Mouse (Mus musculus) hindbrain, embryonic 12.5 days (tissue): ENCODE data around the gene St6galnac6. TPM values are rescaled to one million over a fixed set of nuclear protein-coding genes. Genes with fewer than 3 reads are reported as not detected.

Experiments used
- ATAC-seq: fragments of 200-750 bp; cut with Nextera tagmentation; 2 replicates; pipeline ENCODE4 v1.8.0; 2017; ENCODE audit warnings: moderate TSS enrichment; ENCODE audit not compliant: low FRiP score
- H3K27ac ChIP-seq: fragments of 300-500 bp; sonication (generic); 2 replicates; pipeline ENCODE4 v1.5.1; 2016; ENCODE audit warnings: mild to moderate bottlenecking
- H3K27me3 ChIP-seq: fragments of 300-500 bp; sonication (generic); 2 replicates; pipeline ENCODE4 v1.6.1; 2016; ENCODE audit warnings: mild to moderate bottlenecking
- H3K36me3 ChIP-seq: fragments of 300-500 bp; sonication (generic); 2 replicates; pipeline ENCODE4 v1.6.1; 2016; ENCODE audit warnings: mild to moderate bottlenecking
- H3K4me1 ChIP-seq: fragments of 300-500 bp; sonication (generic); 2 replicates; pipeline ENCODE4 v1.6.1; 2016
- H3K4me2 ChIP-seq: fragments of 300-500 bp; sonication (generic); replicated peaks from 2 replicates; pipeline ENCODE4 v1.6.1; 2016; ENCODE audit warnings: mild to moderate bottlenecking
- H3K4me3 ChIP-seq: fragments of 300-500 bp; sonication (generic); 2 replicates; pipeline ENCODE4 v1.5.1; 2016; ENCODE audit warnings: mild to moderate bottlenecking
- H3K9ac ChIP-seq: fragments of 300-500 bp; sonication (generic); 2 replicates; pipeline ENCODE4 v1.6.1; 2016; ENCODE audit warnings: mild to moderate bottlenecking, moderate library complexity
- H3K9me3 ChIP-seq: fragments of 300-500 bp; sonication (generic); replicated peaks from 2 replicates; pipeline ENCODE4 v1.6.1; 2016; ENCODE audit warnings: mild to moderate bottlenecking
- WGBS: fragments of 180-500 bp; shearing (Covaris S2); methylation state at CpG from one replicate; pipeline ENCODE4 v1.1.7; 2016; 5-methylcytosine and 5-hydroxymethylcytosine counted together
- polyA plus RNA-seq: library from polyadenylated mRNA; unstranded; fragments of >200 nt; fragmentation: Nextera tagmentation; extraction: Ambion mirVana; gene quantifications from 2 replicates; pipeline ENCODE4 v1.2.1, GENCODE M21; 2016

St6galnac6 gene
- 13.5 and 14.3 TPM in 2 replicates for polyA plus RNA-seq

- 95% methylated on average over 3 of the region's 3 CpGs for WGBS
Measured at GRCm38 (mm10) chr2:32599409-32599808, at the start of gene St6galnac6. Gene St6galnac6, plus strand, starts transcription at chr2:32599709.

GRCm38 (mm10) chr2:32549764-32550163 lies 49.7 kb upstream of the St6galnac6 start:
- WGBS, result 76% methylated on average over 6 of the region's 6 CpGs

More at GRCm38 (mm10) chr2:32599409-32599808, at the start of gene St6galnac6:
- H3K36me3 ChIP-seq, result peaks cover 12% of the 10 kb centered on the region; the same call in 1 of the 2 replicates
- H3K4me3 ChIP-seq, result no peak within 1 kb of the TSS
- no peak within 1 kb of the TSS for H3K9ac ChIP-seq
- no peaks in the 10 kb centered on the region for H3K27me3 ChIP-seq
- no peak for ATAC-seq
- peaks cover 6% of the 10 kb centered on the region; the same call in 1 of the 2 replicates for H3K4me1 ChIP-seq
- H3K27ac ChIP-seq, result no peak within 1 kb of the TSS
- H3K9me3 ChIP-seq, result no peaks in the 10 kb centered on the region
- H3K4me2 ChIP-seq, result no peak within 1 kb of the TSS

GRCm38 (mm10) chr2:32551236-32551635 lies 48.3 kb upstream of the St6galnac6 start:
- 85% methylated on average over 5 of the region's 5 CpGs for WGBS

More at GRCm38 (mm10) chr2:32549764-32550163, 49.7 kb upstream of the St6galnac6 start:
- peaks cover 25% of the 10 kb centered on the region for H3K4me1 ChIP-seq
- H3K4me3 ChIP-seq, result no peak overlapping the region
- H3K9ac ChIP-seq, result no peak overlapping the region
- no peaks in the 10 kb centered on the region for H3K27me3 ChIP-seq
- H3K4me2 ChIP-seq, result no peak overlapping the region
- no peak overlapping the region for H3K27ac ChIP-seq
- no peaks in the 10 kb centered on the region for H3K36me3 ChIP-seq
- no peaks in the 10 kb centered on the region for H3K9me3 ChIP-seq
- ATAC-seq, result no peak

GRCm38 (mm10) chr2:32553592-32554148 lies 45.8 kb upstream of the St6galnac6 start:
- no peaks in the 10 kb centered on the region for H3K9me3 ChIP-seq
- no peaks in the 10 kb centered on the region for H3K27me3 ChIP-seq
- no peak overlapping the region for H3K4me3 ChIP-seq
- H3K9ac ChIP-seq, result no peak overlapping the region
- H3K27ac ChIP-seq, result no peak overlapping the region
- no peak for ATAC-seq
- no peaks in the 10 kb centered on the region for H3K36me3 ChIP-seq
- 85% methylated on average over 7 of the region's 7 CpGs for WGBS
- H3K4me2 ChIP-seq, result no peak overlapping the region
- peaks cover 62% of the 10 kb centered on the region for H3K4me1 ChIP-seq

More at GRCm38 (mm10) chr2:32551236-32551635, 48.3 kb upstream of the St6galnac6 start:
- ATAC-seq, result no peak
- no peaks in the 10 kb centered on the region for H3K36me3 ChIP-seq
- no peak overlapping the region for H3K4me2 ChIP-seq
- no peak overlapping the region for H3K27ac ChIP-seq
- H3K27me3 ChIP-seq, result no peaks in the 10 kb centered on the region
- H3K9me3 ChIP-seq, result no peaks in the 10 kb centered on the region
- no peak overlapping the region for H3K4me3 ChIP-seq
- peaks cover 39% of the 10 kb centered on the region for H3K4me1 ChIP-seq
- no peak overlapping the region for H3K9ac ChIP-seq

GRCm38 (mm10) chr2:32555484-32555883 lies 44.0 kb upstream of the St6galnac6 start:
- Histone ChIP-seq H3K4me2 (no peak overlapping the region), H3K9me3 (no peaks in the 10 kb centered on the region), H3K4me1 (peaks cover 68% of the 10 kb centered on the region), H3K27me3 (no peaks in the 10 kb centered on the region), H3K27ac (peak overlapping the region; percentile 72), H3K4me3 (no peak overlapping the region), H3K9ac (no peak overlapping the region), H3K36me3 (no peaks in the 10 kb centered on the region)
- no peak for ATAC-seq
- WGBS, result 32% methylated on average over 4 of the region's 4 CpGs

GRCm38 (mm10) chr2:32556019-32556418 lies 43.5 kb upstream of the St6galnac6 start:
- Histone ChIP-seq H3K27ac (peak overlapping the region; percentile 72), H3K9ac (no peak overlapping the region)
- no peak for ATAC-seq

GRCm38 (mm10) chr2:32559570-32559969 lies 39.9 kb upstream of the St6galnac6 start:
- 15% methylated on average over 5 of the region's 5 CpGs for WGBS
- Histone ChIP-seq H3K4me3 (no peak overlapping the region), H3K4me2 (peak overlapping the region; percentile 9)

More at GRCm38 (mm10) chr2:32556019-32556418, 43.5 kb upstream of the St6galnac6 start:
- H3K9me3 ChIP-seq, result no peaks in the 10 kb centered on the region
- no peaks in the 10 kb centered on the region for H3K36me3 ChIP-seq
- H3K27me3 ChIP-seq, result no peaks in the 10 kb centered on the region
- 80% methylated on average over 7 of the region's 7 CpGs for WGBS
- no peak overlapping the region for H3K4me2 ChIP-seq
- H3K4me1 ChIP-seq, result peaks cover 66% of the 10 kb centered on the region
- no peak overlapping the region for H3K4me3 ChIP-seq

GRCm38 (mm10) chr2:32566536-32567063 lies 32.9 kb upstream of the St6galnac6 start:
- Histone ChIP-seq H3K4me2 (no peak overlapping the region), H3K4me3 (no peak overlapping the region), H3K27ac (no peak overlapping the region), H3K27me3 (no peaks in the 10 kb centered on the region), H3K9me3 (no peaks in the 10 kb centered on the region), H3K4me1 (peaks cover 9% of the 10 kb centered on the region), H3K36me3 (peaks cover 65% of the 10 kb centered on the region), H3K9ac (no peak overlapping the region)
- WGBS, result 41% methylated on average over 4 of the region's 4 CpGs
- no peak for ATAC-seq

More at GRCm38 (mm10) chr2:32559570-32559969, 39.9 kb upstream of the St6galnac6 start:
- H3K27ac ChIP-seq, result peak overlapping the region; percentile 88
- H3K9ac ChIP-seq, result 0 out of 2 replicates have a peak overlapping the region, but pooled peaks have one; percentile 2
- H3K4me1 ChIP-seq, result peaks cover 57% of the 10 kb centered on the region
- peak; percentile 88 for ATAC-seq
- H3K9me3 ChIP-seq, result no peaks in the 10 kb centered on the region
- peaks cover 25% of the 10 kb centered on the region for H3K36me3 ChIP-seq
- H3K27me3 ChIP-seq, result no peaks in the 10 kb centered on the region

GRCm38 (mm10) chr2:32568149-32568548 lies 31.4 kb upstream of the St6galnac6 start:
- H3K27ac ChIP-seq, result no peak overlapping the region
- H3K9me3 ChIP-seq, result no peaks in the 10 kb centered on the region
- 83% methylated on average over 5 of the region's 5 CpGs for WGBS
- H3K4me1 ChIP-seq, result peaks cover 18% of the 10 kb centered on the region
- no peak overlapping the region for H3K4me3 ChIP-seq
- no peak overlapping the region for H3K4me2 ChIP-seq
- no peak overlapping the region for H3K9ac ChIP-seq
- no peak for ATAC-seq
- H3K27me3 ChIP-seq, result no peaks in the 10 kb centered on the region
- peaks cover 61% of the 10 kb centered on the region for H3K36me3 ChIP-seq

GRCm38 (mm10) chr2:32568941-32569340 lies 30.6 kb upstream of the St6galnac6 start:
- ATAC-seq, result no peak
- Histone ChIP-seq H3K27ac (no peak overlapping the region), H3K27me3 (no peaks in the 10 kb centered on the region), H3K4me3 (no peak overlapping the region), H3K4me1 (peaks cover 18% of the 10 kb centered on the region), H3K9ac (no peak overlapping the region), H3K9me3 (no peaks in the 10 kb centered on the region), H3K4me2 (no peak overlapping the region), H3K36me3 (peaks cover 57% of the 10 kb centered on the region)
- 97% methylated on average over 3 of the region's 3 CpGs for WGBS

- peak within 1 kb of the TSS; percentile 49 for H3K27ac ChIP-seq
- peaks cover 25% of the 10 kb centered on the region for H3K4me1 ChIP-seq
- 2% methylated on average over 36 of the region's 36 CpGs for WGBS
Measured at GRCm38 (mm10) chr2:32570698-32571494, 28.6 kb upstream of the St6galnac6 start, which contains the start of gene Dpm2. Gene Dpm2, plus strand, starts transcription at chr2:32570858.

GRCm38 (mm10) chr2:32572196-32572595 lies 27.3 kb upstream of the St6galnac6 start:
- Histone ChIP-seq H3K9me3 (no peaks in the 10 kb centered on the region), H3K4me3 (no peak overlapping the region), H3K27ac (no peak overlapping the region), H3K27me3 (peaks cover 6% of the 10 kb centered on the region; the same call in 1 of the 2 replicates), H3K36me3 (peaks cover 27% of the 10 kb centered on the region), H3K4me1 (peaks cover 25% of the 10 kb centered on the region), H3K4me2 (peak overlapping the region; percentile 95; the same call in 1 of the 2 replicates), H3K9ac (no peak overlapping the region)
- 91% methylated on average over 11 of the region's 11 CpGs for WGBS
- no peak for ATAC-seq

More at GRCm38 (mm10) chr2:32570698-32571494, 28.6 kb upstream of the St6galnac6 start, which contains the start of gene Dpm2:
- peak within 1 kb of the TSS; percentile 75 for H3K9ac ChIP-seq
- H3K4me3 ChIP-seq, result peak within 1 kb of the TSS; percentile 70
- H3K4me2 ChIP-seq, result peak within 1 kb of the TSS; percentile 95
- peak; percentile 79 for ATAC-seq
- H3K9me3 ChIP-seq, result no peaks in the 10 kb centered on the region
- H3K27me3 ChIP-seq, result no peaks in the 10 kb centered on the region
- H3K36me3 ChIP-seq, result peaks cover 38% of the 10 kb centered on the region
